8 mouse cellular contexts compared by ENCODE assay signal in the genomic region with DNA sequence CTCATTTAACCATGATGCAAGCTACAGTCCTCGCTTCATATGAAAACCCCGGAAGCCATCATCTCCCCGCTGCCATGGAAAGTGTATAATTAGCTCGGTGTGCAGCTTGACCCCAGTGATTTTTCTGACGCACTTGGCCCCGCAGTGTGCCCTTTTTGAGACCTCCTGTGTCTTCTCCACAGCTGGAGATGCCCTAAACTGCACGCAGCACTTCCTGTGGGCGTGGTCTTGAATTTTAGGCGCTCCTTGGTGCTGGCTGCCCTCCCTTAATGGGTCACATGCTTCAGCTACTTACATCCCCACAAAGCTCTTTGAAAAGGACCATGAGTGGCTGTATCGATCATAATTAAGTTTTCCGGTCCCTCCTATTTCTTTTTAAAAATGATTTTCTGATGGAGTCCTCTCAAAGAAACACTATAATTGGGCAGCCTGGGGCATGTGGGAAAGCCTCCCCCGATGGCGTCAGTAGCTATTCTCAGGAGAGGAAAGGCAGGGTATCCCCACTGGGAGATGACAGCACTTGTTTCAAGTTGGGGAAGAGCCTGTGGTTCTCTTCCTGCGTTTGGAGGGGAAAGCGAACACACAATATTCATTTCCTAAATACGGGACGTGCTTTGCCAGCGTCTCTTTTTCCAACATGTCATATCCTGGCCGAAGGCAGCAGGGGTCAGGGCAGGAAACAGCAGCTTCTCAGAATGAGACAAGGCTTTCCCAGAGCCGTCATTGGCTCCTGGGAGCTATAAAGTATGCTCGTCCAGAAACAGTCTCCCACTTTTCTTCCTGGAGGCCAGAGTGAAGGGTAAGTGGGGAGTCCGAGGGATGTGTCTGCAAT. TPM values are rescaled to one million over a fixed set of nuclear protein-coding genes. Genes with fewer than 3 reads are reported as not detected.
DNase-seq lines count a peak whose midpoint lies in the region; ATAC-seq and TF ChIP-seq lines count a peak whose summit lies in the region.

Apold1 (plus strand) TSS at position 488 of the 832 bp plus-strand sequence.

- H3K4me2 ChIP-seq in forebrain, embryonic 16.5 days (ENCODE audit: low read length), result peak within 1 kb of the TSS; percentile 35
- peak within 1 kb of the TSS; percentile 40 for H3K4me2 ChIP-seq in hindbrain, postnatal 0 days (ENCODE audit: low read depth, low read length)
- H3K4me2 ChIP-seq in liver, embryonic 12.5 days, result peak within 1 kb of the TSS; percentile 94

- WGBS in forebrain, embryonic 16.5 days, result 48% methylated on average over 22 of the region's 22 CpGs
- WGBS in hindbrain, postnatal 0 days, result 38% methylated on average over 22 of the region's 22 CpGs
- WGBS in liver, embryonic 12.5 days (ENCODE audit: insufficient replicate concordance), result 42% methylated on average over 22 of the region's 22 CpGs

- H3K9me3 ChIP-seq in forebrain, embryonic 16.5 days (ENCODE audit: control insufficient read depth, low read length), result no peaks in the 10 kb centered on the region
- no peaks in the 10 kb centered on the region for H3K9me3 ChIP-seq in hindbrain, postnatal 0 days (ENCODE audit: low read length)
- no peaks in the 10 kb centered on the region for H3K9me3 ChIP-seq in liver, embryonic 12.5 days (replicated peaks)

- no peaks in the 10 kb centered on the region for H3K27me3 ChIP-seq in forebrain, embryonic 16.5 days (replicated peaks; ENCODE audit: control insufficient read depth, insufficient read depth, low read length)
- no peaks in the 10 kb centered on the region for H3K27me3 ChIP-seq in hindbrain, postnatal 0 days (ENCODE audit: insufficient read depth, low read length)
- H3K27me3 ChIP-seq in liver, embryonic 12.5 days (replicated peaks), result 0 out of 2 replicates have a peak, but pooled peaks cover 15% of the 10 kb centered on the region

- DNase-seq in left cerebral cortex, adult 2 months (ENCODE audit: extremely low spot score in 1 of 2, low spot score in 2 of 2), result no peak
- DNase-seq in left cerebral cortex, adult 9 months (ENCODE audit: low spot score in 2 of 2), result no peak
- DNase-seq in hindbrain, postnatal 0 days (ENCODE audit: low spot score), result no peak
- DNase-seq in neural tube, embryonic 10.5 days (ENCODE audit: extremely low spot score, low spot score), result peak; percentile 30
- DNase-seq in layer of hippocampus, adult 18-20 months (ENCODE audit: low spot score in 2 of 2), result no peak
- DNase-seq in MN1 (ENCODE audit: low spot score), result no peak

- no peak within 1 kb of the TSS for H3K9ac ChIP-seq in forebrain, embryonic 16.5 days (replicated peaks; ENCODE audit: low read depth, low read length)
- H3K9ac ChIP-seq in hindbrain, postnatal 0 days (replicated peaks; ENCODE audit: low read length), result no peak within 1 kb of the TSS
- H3K9ac ChIP-seq in liver, embryonic 12.5 days, result no peak within 1 kb of the TSS; the same call in 1 of the 2 replicates

- ATAC-seq in forebrain, embryonic 16.5 days, result no peak
- no peak for ATAC-seq in hindbrain, postnatal 0 days
- no peak for ATAC-seq in liver, embryonic 12.5 days

- intact Hi-C loops in left cerebral cortex, adult 2 months (cut with DNase I), result no loop called here

- no peak for TF ChIP-seq CTCF in left cerebral cortex, adult 2 months (IDR thresholded peaks at IDR 0.05)
- no peak for TF ChIP-seq CTCF in hindbrain, postnatal 0 days (IDR thresholded peaks at IDR 0.05; ENCODE audit: low read depth)

- H3K4me1 ChIP-seq in forebrain, embryonic 16.5 days (replicated peaks; ENCODE audit: control insufficient read depth, insufficient read depth, low read length), result peaks cover 15% of the 10 kb centered on the region
- H3K4me1 ChIP-seq in hindbrain, postnatal 0 days (ENCODE audit: insufficient read depth, low read length), result 0 out of 2 replicates have a peak, but pooled peaks cover 5% of the 10 kb centered on the region
- H3K4me1 ChIP-seq in liver, embryonic 12.5 days, result peaks cover 63% of the 10 kb centered on the region

- H3K36me3 ChIP-seq in forebrain, embryonic 16.5 days (ENCODE audit: control insufficient read depth, insufficient read depth), result no peaks in the 10 kb centered on the region
- no peaks in the 10 kb centered on the region for H3K36me3 ChIP-seq in hindbrain, postnatal 0 days (ENCODE audit: insufficient read depth, low read length)
- H3K36me3 ChIP-seq in liver, embryonic 12.5 days, result no peaks in the 10 kb centered on the region

- H3K4me3 ChIP-seq in left cerebral cortex, adult 2 months, result peak within 1 kb of the TSS; percentile 13
- H3K4me3 ChIP-seq in forebrain, embryonic 16.5 days (replicated peaks; ENCODE audit: low read length), result peak within 1 kb of the TSS; percentile 22; the same call in 1 of the 2 replicates
- H3K4me3 ChIP-seq in hindbrain, postnatal 0 days (ENCODE audit: low read length), result no peak within 1 kb of the TSS
- peak within 1 kb of the TSS; percentile 16; the same call in 1 of the 2 replicates for H3K4me3 ChIP-seq in liver, embryonic 12.5 days

- H3K27ac ChIP-seq in left cerebral cortex, adult 2 months, result peak within 1 kb of the TSS; percentile 32; the same call in 1 of the 2 replicates
- H3K27ac ChIP-seq in forebrain, embryonic 16.5 days (ENCODE audit: low read length), result no peak within 1 kb of the TSS
- H3K27ac ChIP-seq in hindbrain, postnatal 0 days, result no peak within 1 kb of the TSS
- H3K27ac ChIP-seq in liver, embryonic 12.5 days, result peak within 1 kb of the TSS; percentile 51; the same call in 1 of the 2 replicates

RNA-seq across cellular contexts. Expression of gene Apold1, which starts in this region (rescaled TPM):
- 1 to 10 TPM; 3.7 to 6.4 TPM for total RNA-seq in left cerebral cortex, adult 2 months (2021)
- 4.2 and 4.8 TPM in 2 replicates for polyA plus RNA-seq in forebrain, embryonic 16.5 days (2015; fragmentation: Nextera tagmentation; extraction: Ambion mirVana)
- 6.3 and 7.0 TPM in 2 replicates for total RNA-seq in hindbrain, postnatal 0 days (2014; rRNA removed)
- 4.2 and 4.8 TPM in 2 replicates for polyA plus RNA-seq in hindbrain, postnatal 0 days (2015; fragmentation: Nextera tagmentation; extraction: Ambion mirVana)
- polyA plus RNA-seq in liver, embryonic 12.5 days (2016; fragmentation: Nextera tagmentation; extraction: Ambion mirVana), result 2.2 and 2.3 TPM in 2 replicates
- 1 to 10 TPM; 3.4 to 3.7 TPM for total RNA-seq in layer of hippocampus, adult 18-20 months (2021)

Comparison
In these comparisons a context has a peak if more than half of its experiments do, and no peak if none do; other contexts are left out.
1. H3K27ac ChIP-seq: peak in left cerebral cortex, adult 2 months (single experiment) and liver, embryonic 12.5 days (single experiment); none in forebrain, embryonic 16.5 days (single experiment) and hindbrain, postnatal 0 days (single experiment).
2. H3K4me2 ChIP-seq: peak in every context shown above with its lines; median percentile 94 in liver, embryonic 12.5 days; 40 in hindbrain, postnatal 0 days; 35 in forebrain, embryonic 16.5 days.